Mouse (Mus musculus) intestine, postnatal 0 days (tissue): ENCODE results near the gene Adamts14. TPM values are rescaled to one million over a fixed set of nuclear protein-coding genes. Genes with fewer than 3 reads are reported as not detected.

ENCODE experiments used
- ATAC-seq: fragments of 200-750 bp; cut with Nextera tagmentation; 2 replicates; pipeline ENCODE4 v1.8.0; 2017; ENCODE audit warnings: mild to moderate bottlenecking, moderate TSS enrichment, moderate library complexity
- H3K27ac ChIP-seq: fragments of 300-500 bp; sonication (generic); 2 replicates; pipeline ENCODE4 v1.5.1; 2014; ENCODE audit warnings: mild to moderate bottlenecking, low read depth, low read length, moderate library complexity
- H3K27me3 ChIP-seq: fragments of 300-500 bp; sonication (generic); replicated peaks from 2 replicates; pipeline ENCODE4 v1.6.1; 2014; ENCODE audit warnings: low read length, mixed read lengths; ENCODE audit not compliant: control insufficient read depth, insufficient read depth
- H3K36me3 ChIP-seq: fragments of 300-500 bp; sonication (generic); 2 replicates; pipeline ENCODE4 v1.6.1; 2014; ENCODE audit warnings: mild to moderate bottlenecking, moderate library complexity; ENCODE audit not compliant: control insufficient read depth, insufficient read depth
- H3K4me1 ChIP-seq: fragments of 300-500 bp; sonication (generic); replicated peaks from 2 replicates; pipeline ENCODE4 v1.6.1; 2014; ENCODE audit warnings: antibody characterized with exemption, low read length, mixed read lengths; ENCODE audit not compliant: control insufficient read depth, insufficient read depth
- H3K4me2 ChIP-seq: fragments of 300-500 bp; sonication (generic); replicated peaks from 2 replicates; pipeline ENCODE4 v1.6.1; 2014; ENCODE audit warnings: low read depth, mild to moderate bottlenecking, moderate library complexity
- H3K4me3 ChIP-seq: fragments of 300-500 bp; sonication (generic); 2 replicates; pipeline ENCODE4 v1.5.1; 2014; ENCODE audit warnings: low read depth, low read length
- H3K9ac ChIP-seq: fragments of 300-500 bp; sonication (generic); 2 replicates; pipeline ENCODE4 v1.6.1; 2014; ENCODE audit warnings: mild to moderate bottlenecking, low read depth, low read length
- H3K9me3 ChIP-seq: fragments of 300-500 bp; sonication (generic); 2 replicates; pipeline ENCODE4 v1.6.1; 2016; ENCODE audit warnings: mixed run types; ENCODE audit not compliant: control insufficient read depth
- CTCF ChIP-seq: sonication (generic); IDR thresholded peaks from 2 replicates; pipeline ENCODE4 v1.5.1; 2016; ENCODE audit warnings: low read depth, mild to moderate bottlenecking, control low read depth, antibody characterized with exemption, moderate library complexity
- WGBS: fragments of 180-500 bp; shearing (Covaris S2); extraction: QIAGEN DNeasy Blood & Tissue Kit; methylation state at CpG from one replicate; pipeline ENCODE4 v1.1.7; 2014; 5-methylcytosine and 5-hydroxymethylcytosine counted together
- polyA plus RNA-seq: library from polyadenylated mRNA; unstranded; fragments of >200 nt; fragmentation: Nextera tagmentation; extraction: Ambion mirVana; gene quantifications from 2 replicates; pipeline ENCODE4 v1.2.1, GENCODE M21; 2015

Gene Adamts14
- polyA plus RNA-seq, 1 experiment from 2014 or later, result 0.73 TPM

- Histone ChIP-seq H3K9ac (no peak overlapping the region), H3K4me1 (no peaks in the 10 kb centered on the region; the same call in 1 of the 2 replicates), H3K27ac (no peak overlapping the region), H3K4me2 (peak overlapping the region; percentile 87; the same call in 1 of the 2 replicates), H3K27me3 (peaks cover 20% of the 10 kb centered on the region), H3K4me3 (no peak overlapping the region), H3K9me3 (no peaks in the 10 kb centered on the region), H3K36me3 (no peaks in the 10 kb centered on the region)
- no peak for ATAC-seq
- 63% methylated on average over 8 of the region's 8 CpGs for WGBS
- no peak for TF ChIP-seq CTCF
Measured at GRCm38 (mm10) chr10:61272089-61272626, 1.1 kb downstream of the Adamts14 start.

DNA sequence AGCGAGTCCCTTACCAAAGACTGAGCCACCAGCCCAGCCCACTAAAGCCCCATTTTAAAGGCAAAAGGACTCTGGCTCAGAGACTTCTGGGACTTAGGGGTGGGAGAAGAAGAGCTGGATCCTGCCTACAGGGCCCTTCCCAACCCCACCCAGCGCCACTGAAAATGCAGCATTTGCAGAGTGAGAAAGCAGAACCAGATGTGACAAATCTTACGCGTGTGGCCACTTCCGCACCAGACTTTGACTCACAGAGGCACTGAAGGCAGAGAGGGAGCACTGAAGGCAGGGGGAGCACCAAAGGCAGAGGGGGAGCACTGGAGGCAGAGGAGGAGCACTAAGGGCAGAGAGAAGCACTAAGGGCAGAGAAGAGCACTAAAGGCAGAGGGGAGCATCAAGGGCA lies 5.9 kb downstream of the Adamts14 start:
- no peaks in the 10 kb centered on the region for H3K4me1 ChIP-seq
- H3K9ac ChIP-seq, result no peak overlapping the region
- no peak for ATAC-seq
- no peak for TF ChIP-seq CTCF
- WGBS, result 79% methylated on average over 5 of the region's 5 CpGs
- H3K27ac ChIP-seq, result no peak overlapping the region
- H3K36me3 ChIP-seq, result no peaks in the 10 kb centered on the region
- H3K4me3 ChIP-seq, result no peak overlapping the region
- no peaks in the 10 kb centered on the region for H3K9me3 ChIP-seq
- no peak overlapping the region for H3K4me2 ChIP-seq
- 0 out of 2 replicates have a peak, but pooled peaks cover 9% of the 10 kb centered on the region for H3K27me3 ChIP-seq

DNA sequence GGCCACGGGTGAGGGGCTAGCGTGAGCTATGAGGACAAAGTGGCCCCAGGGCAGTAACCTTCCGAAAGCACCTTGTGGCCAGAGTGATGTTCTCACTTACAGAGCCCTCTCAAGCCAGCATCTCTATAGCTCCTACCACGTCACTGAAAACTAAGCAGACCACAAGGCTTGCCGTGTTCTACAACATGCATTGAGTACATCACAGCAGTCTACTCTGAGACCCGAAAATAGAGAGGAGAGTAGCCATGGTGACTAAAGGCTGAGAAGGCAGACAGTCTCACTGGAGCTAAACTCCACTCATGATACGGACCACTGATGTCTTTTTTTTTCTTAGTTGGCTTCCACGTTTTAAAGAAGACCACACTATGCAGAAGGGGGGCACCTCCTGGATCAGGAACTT lies 9.6 kb downstream of the Adamts14 start:
- Histone ChIP-seq H3K9ac (no peak overlapping the region), H3K36me3 (no peaks in the 10 kb centered on the region), H3K27ac (no peak overlapping the region), H3K4me3 (no peak overlapping the region), H3K9me3 (no peaks in the 10 kb centered on the region), H3K4me2 (no peak overlapping the region), H3K27me3 (no peaks in the 10 kb centered on the region), H3K4me1 (no peaks in the 10 kb centered on the region)
- ATAC-seq, result no peak
- no peak for TF ChIP-seq CTCF
- WGBS, result 81% methylated on average over 8 of the region's 8 CpGs

DNA sequence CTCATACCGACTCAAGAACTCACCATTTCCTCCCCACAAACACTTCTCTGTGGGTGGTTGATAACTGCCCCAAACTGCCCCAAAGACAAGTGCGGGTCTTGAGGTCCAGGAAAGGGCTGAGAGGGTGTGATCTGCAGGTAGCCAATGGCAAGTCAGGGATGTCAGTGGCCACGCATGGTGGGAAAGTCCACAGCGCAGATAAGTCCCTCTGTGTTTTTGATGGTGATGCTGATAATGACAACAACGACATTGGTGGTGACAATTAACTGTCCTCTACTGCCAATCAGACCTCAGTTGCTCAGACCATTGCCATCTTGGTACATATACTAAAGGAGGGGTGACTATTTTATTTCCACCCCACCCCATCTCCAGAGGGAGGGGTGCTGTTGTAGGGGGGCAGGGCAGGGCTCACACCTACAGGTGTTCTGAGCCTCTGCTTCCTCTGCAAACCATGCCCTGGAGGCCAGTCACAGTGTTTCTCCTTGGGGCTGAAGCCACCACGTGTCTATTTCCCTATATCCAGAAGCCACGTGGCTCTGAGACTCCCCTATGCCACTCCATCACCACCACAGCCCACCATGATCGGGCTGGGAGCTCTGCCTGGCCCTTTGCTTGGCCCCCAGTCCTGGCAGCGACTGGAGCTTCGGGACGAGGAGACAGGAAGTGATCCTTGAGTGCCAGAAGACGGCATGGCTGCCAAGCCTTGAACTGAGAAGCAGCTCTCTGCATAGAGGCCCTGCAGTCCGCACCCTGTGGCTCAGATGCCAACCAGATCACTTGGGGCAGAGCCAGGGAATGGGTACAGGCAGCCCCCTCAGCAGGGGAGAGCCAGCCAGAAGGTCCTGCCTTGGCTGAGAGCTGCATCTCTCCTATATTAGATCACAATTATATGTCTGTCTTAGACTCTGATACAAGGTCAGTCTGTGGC lies 11.7 kb downstream of the Adamts14 start:
- no peak overlapping the region for H3K4me3 ChIP-seq
- no peaks in the 10 kb centered on the region for H3K9me3 ChIP-seq
- no peaks in the 10 kb centered on the region for H3K27me3 ChIP-seq
- no peak overlapping the region for H3K9ac ChIP-seq
- H3K27ac ChIP-seq, result no peak overlapping the region
- H3K4me2 ChIP-seq, result no peak overlapping the region
- no peak for ATAC-seq
- H3K4me1 ChIP-seq, result no peaks in the 10 kb centered on the region
- no peak for TF ChIP-seq CTCF
- 59% methylated on average over 13 of the region's 13 CpGs for WGBS
- no peaks in the 10 kb centered on the region for H3K36me3 ChIP-seq

GRCm38 (mm10) chr10:61258131-61258530 lies 15.1 kb downstream of the Adamts14 start:
- TF ChIP-seq CTCF, result no peak
- WGBS, result 75% methylated on average over 1 of the region's 1 CpGs
- H3K9me3 ChIP-seq, result no peaks in the 10 kb centered on the region

GRCm38 (mm10) chr10:61256665-61257064 lies 16.6 kb downstream of the Adamts14 start:
- Histone ChIP-seq H3K27ac (no peak overlapping the region), H3K9ac (no peak overlapping the region), H3K27me3 (no peaks in the 10 kb centered on the region), H3K36me3 (no peaks in the 10 kb centered on the region), H3K4me3 (no peak overlapping the region), H3K4me2 (no peak overlapping the region), H3K4me1 (no peaks in the 10 kb centered on the region), H3K9me3 (no peaks in the 10 kb centered on the region)
- ATAC-seq, result no peak
- no peak for TF ChIP-seq CTCF
- 88% methylated on average over 9 of the region's 9 CpGs for WGBS

More at GRCm38 (mm10) chr10:61258131-61258530, 15.1 kb downstream of the Adamts14 start:
- no peak overlapping the region for H3K27ac ChIP-seq
- no peaks in the 10 kb centered on the region for H3K27me3 ChIP-seq
- no peak overlapping the region for H3K4me2 ChIP-seq
- no peak for ATAC-seq
- H3K36me3 ChIP-seq, result no peaks in the 10 kb centered on the region
- H3K4me1 ChIP-seq, result no peaks in the 10 kb centered on the region
- no peak overlapping the region for H3K4me3 ChIP-seq
- H3K9ac ChIP-seq, result no peak overlapping the region
